Mouse (Mus musculus) bone marrow, adult 2 months (tissue): Measurements from ENCODE around the gene Olfr1263.

Experiments
- CTCF ChIP-seq: fragments of 200-500 bp; IDR thresholded peaks from 2 replicates; pipeline ENCODE4 v1.5.1; 2011; ENCODE audit warnings: low read length, control low read depth; ENCODE audit not compliant: control insufficient read depth, insufficient read depth
- POLR2A ChIP-seq: fragments of 200-500 bp; IDR thresholded peaks from 2 replicates; pipeline ENCODE4 v1.6.1; 2011; ENCODE audit warnings: low read depth, mild to moderate bottlenecking, control low read depth, low read length, borderline replicate concordance; ENCODE audit not compliant: control insufficient read depth

DNA sequence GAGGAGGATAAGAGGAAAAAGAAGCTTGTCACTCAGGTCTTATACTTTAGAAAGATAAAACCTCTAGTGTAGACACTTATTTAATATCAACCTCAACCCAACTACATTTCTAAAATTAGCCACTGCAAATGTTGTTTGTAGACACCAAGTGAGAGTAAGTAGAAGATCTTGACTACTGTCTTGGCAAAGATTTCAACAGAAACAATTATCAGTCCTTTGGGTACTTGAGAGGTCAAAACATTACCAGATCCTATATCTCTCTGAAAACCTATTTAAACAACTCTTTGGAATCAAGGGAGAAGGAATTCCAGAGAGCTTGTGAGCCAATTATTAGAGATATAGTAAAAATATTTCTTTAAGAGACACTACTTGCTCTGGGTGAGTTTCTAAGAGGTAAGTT, 21.0 kb upstream of the Olfr1263 start, which contains the start of gene Olfr1261:
- TF ChIP-seq CTCF = no peak
- no peak for TF ChIP-seq POLR2A
